Mouse (Mus musculus): ENCODE measurements at regions not wholly inside any gene's neighbourhood (a gene's known extent, or its start where the extent isn't known, plus 50 kb on each side); places are given as distances from the start of the nearest gene placed in this dataset.

DNA sequence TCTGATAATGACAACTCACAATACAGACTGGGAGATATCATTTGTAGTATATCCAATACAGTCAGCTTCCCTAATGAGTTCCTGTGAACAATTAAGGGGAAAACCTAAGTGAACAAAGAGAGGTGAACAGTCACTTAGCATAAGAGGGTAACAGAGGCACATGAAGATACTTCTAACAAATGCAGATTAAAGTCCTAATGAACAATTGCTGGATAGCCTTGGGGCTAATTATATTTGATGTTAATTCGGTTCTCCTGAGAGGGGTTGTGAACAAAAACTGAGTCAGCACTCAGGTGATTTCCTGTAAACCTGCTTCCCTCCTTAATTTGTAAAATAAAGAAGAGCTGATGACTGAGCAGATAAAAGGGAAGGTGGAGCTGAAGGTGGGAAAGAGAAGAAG lies 1672.1 kb downstream of the 4930444P10Rik start:
- DNase-seq (ENCODE audit: low read depth), result no peak

DNA sequence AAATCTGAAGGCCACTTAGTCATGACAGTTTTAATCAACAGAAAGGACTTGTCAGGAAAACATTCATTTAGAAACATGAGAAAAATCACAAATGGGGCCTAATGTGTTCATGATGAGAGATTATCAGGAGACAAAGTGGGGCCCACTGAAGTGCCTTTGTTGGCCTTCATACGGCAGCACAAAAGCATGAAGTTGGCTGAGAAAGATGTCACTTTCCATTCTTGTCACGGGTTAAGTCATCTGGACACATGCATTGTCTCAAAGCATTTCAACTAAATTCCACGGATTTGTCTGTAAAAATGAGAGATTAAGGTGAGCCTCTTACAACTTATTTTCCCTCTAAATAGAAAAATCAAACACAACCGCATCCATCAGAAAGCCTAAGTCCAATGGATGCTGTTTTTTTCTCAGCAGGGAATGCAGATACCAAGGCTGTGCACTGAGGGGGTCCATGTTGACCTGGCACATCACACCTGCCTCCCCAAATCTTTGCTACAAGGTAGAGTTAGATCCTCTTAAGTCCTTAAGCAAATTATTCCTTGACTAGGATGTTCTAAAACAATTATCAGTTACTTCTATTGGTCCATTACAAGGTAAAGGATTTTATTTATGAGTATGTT lies 1679.2 kb downstream of the 4930444P10Rik start:
- no peak for DNase-seq (ENCODE audit: low read depth)

- DNase-seq (ENCODE audit: low read depth), result no peak
Measured at GRCm38 (mm10) chr1:14369957-14370833, 1722.9 kb downstream of the 4930444P10Rik start.

GRCm38 (mm10) chr1:14359998-14360640 lies 1733.0 kb downstream of the 4930444P10Rik start:
- no peak for DNase-seq (ENCODE audit: low read depth)

Data from 416B (cell line).